Mouse (Mus musculus) liver, postnatal 0 days (tissue): Measurements from ENCODE around the gene Kif5c.

ENCODE experiments used
- CTCF ChIP-seq: sonication (generic); IDR thresholded peaks from 2 replicates; pipeline ENCODE4 v1.5.1; 2016; ENCODE audit warnings: antibody characterized with exemption, low read depth
- EP300 ChIP-seq: IDR thresholded peaks from 2 replicates; pipeline ENCODE4 v1.6.1; 2016; ENCODE audit warnings: antibody characterized with exemption, low read depth, mild to moderate bottlenecking

- TF ChIP-seq CTCF = no peak
- TF ChIP-seq EP300 = no peak
These were observed 42.8 kb downstream of the Kif5c start for GRCm38 (mm10) chr2:49661872-49662271.
